In genomic region chrX:42558683-42559082, GRCm38 (mm10) we compare ENCODE assay signal across 30 mouse cellular contexts. TPM values are rescaled to one million over a fixed set of nuclear protein-coding genes. Genes with fewer than 3 reads are reported as not detected.
DNase-seq lines count a peak whose midpoint lies in the region; ATAC-seq and TF ChIP-seq lines count a peak whose summit lies in the region.
"Had no signal": no experiment of that assay in that cellular context is flagged by ENCODE, and none has a peak within 500 bp of the region (broad histone marks: within the 10 kb centered on the region; RNA-seq: fewer than 3 reads in every experiment).

No protein-coding gene starts in this region.

- WGBS in thymus, adult 2 months: 78% methylated on average over 4 of the region's 4 CpGs

- peak; percentile 73 for ATAC-seq in frontal cortex, adult (ENCODE audit: low TSS enrichment)
- ATAC-seq: hindbrain, embryonic 16.5 days; intestine, embryonic 15.5 days had no signal

- H3K4me1 ChIP-seq in thymus, adult 2 months (replicated peaks; ENCODE audit: control insufficient read depth, insufficient read depth, low read length): peaks cover 9% of the 10 kb centered on the region
- H3K4me1 ChIP-seq: embryonic facial prominence, embryonic 13.5 days; hindbrain, embryonic 10.5 days; intestine, embryonic 15.5 days; limb, embryonic 12.5 days; liver, embryonic 15.5 days; lung, embryonic 15.5 days; midbrain, embryonic 12.5 days; neural tube, embryonic 15.5 days had no signal

- H3K36me3 ChIP-seq in thymus, adult 2 months (ENCODE audit: control insufficient read depth, insufficient read depth, low read length): no peaks in the 10 kb centered on the region
- H3K36me3 ChIP-seq: embryonic facial prominence, embryonic 13.5 days; hindbrain, embryonic 10.5 days; intestine, embryonic 15.5 days; limb, embryonic 12.5 days; liver, embryonic 15.5 days; lung, embryonic 15.5 days; midbrain, embryonic 12.5 days; neural tube, embryonic 15.5 days had no signal

- DNase-seq in frontal cortex, postnatal 10 days (ENCODE audit: low spot score in 2 of 2): no peak
- DNase-seq in layer of hippocampus, adult 2 months (ENCODE audit: low spot score in 2 of 2): no peak
- DNase-seq in layer of hippocampus, postnatal 25 days (ENCODE audit: extremely low spot score in 1 of 2, low spot score in 1 of 2): no peak
- peak; percentile 51 for DNase-seq in brain, adult 2 months (ENCODE audit: low read depth, low spot score)
- peak; percentile 43 for DNase-seq in brain, embryonic 14.5 days (ENCODE audit: low read depth)
- DNase-seq in thymus, adult 2 months: no peak
- DNase-seq: adrenal gland, postnatal 36 days; B cell, adult 2 months; cerebellum, adult 9-10 months; gastrocnemius, postnatal 14 days; heart, postnatal 14 days; kidney, postnatal 4 days; lung, postnatal 36 days; retina, postnatal 1 day; right cerebral cortex, postnatal 14 days; thymus, postnatal 25 days had no signal

- TF ChIP-seq CTCF in layer of hippocampus, adult 2 months (conservative IDR thresholded peaks at IDR 0.05): peak; percentile 50
- no peak for TF ChIP-seq CTCF in brain, embryonic 14.5 days (IDR thresholded peaks at IDR 0.05; ENCODE audit: borderline replicate concordance, extremely low read depth, insufficient read depth, insufficient read length)
- TF ChIP-seq CTCF in thymus, adult 2 months (IDR thresholded peaks at IDR 0.05; ENCODE audit: borderline replicate concordance, control insufficient read depth, extremely low read depth, insufficient read depth, low read length, poor library complexity): no peak

- TF ChIP-seq POLR2A in brain, embryonic 14.5 days (IDR thresholded peaks at IDR 0.05; ENCODE audit: borderline replicate concordance, extremely low read depth, insufficient read depth, insufficient read length, poor library complexity, severe bottlenecking): no peak
- TF ChIP-seq POLR2A in thymus, adult 2 months (IDR thresholded peaks at IDR 0.05; ENCODE audit: control insufficient read depth, extremely low read depth, insufficient read depth, low read length, poor library complexity): no peak

- no peak overlapping the region for H3K4me3 ChIP-seq in layer of hippocampus, adult 2 months
- no peak overlapping the region for H3K4me3 ChIP-seq in thymus, adult 2 months (ENCODE audit: control insufficient read depth, insufficient read depth, low read length)
- H3K4me3 ChIP-seq: embryonic facial prominence, embryonic 13.5 days; hindbrain, embryonic 10.5 days; intestine, embryonic 15.5 days; limb, embryonic 12.5 days; liver, embryonic 15.5 days; lung, embryonic 15.5 days; midbrain, embryonic 12.5 days; neural tube, embryonic 15.5 days had no signal

- no peaks in the 10 kb centered on the region for H3K27me3 ChIP-seq in thymus, adult 2 months (ENCODE audit: control insufficient read depth, insufficient read depth, low read length)
- H3K27me3 ChIP-seq: intestine, embryonic 15.5 days; limb, embryonic 12.5 days; liver, embryonic 15.5 days; lung, embryonic 15.5 days; midbrain, embryonic 12.5 days; neural tube, embryonic 15.5 days had no signal

- no peak overlapping the region for H3K27ac ChIP-seq in layer of hippocampus, adult 2 months
- H3K27ac ChIP-seq in thymus, adult 2 months (ENCODE audit: control insufficient read depth, insufficient read depth, low read length): no peak overlapping the region
- H3K27ac ChIP-seq: embryonic facial prominence, embryonic 13.5 days; hindbrain, embryonic 10.5 days; intestine, embryonic 15.5 days; limb, embryonic 12.5 days; liver, embryonic 15.5 days; lung, embryonic 15.5 days; midbrain, embryonic 12.5 days; neural tube, embryonic 15.5 days had no signal

RNA-seq across cellular contexts. Expression of gene Sh2d1a, which starts 56.4 kb away (rescaled TPM):
- not detected for total RNA-seq in layer of hippocampus, adult 2 months (2021)
- not detected for total RNA-seq in layer of hippocampus, postnatal 25 days (2021)
- polyA plus RNA-seq in brain, embryonic 14.5 days (2012; rRNA removed): 0.04 and 0.15 TPM in 2 replicates
- polyA plus RNA-seq in thymus, adult 2 months (2012; rRNA removed): 102 and 114 TPM in 2 replicates
- total RNA-seq: adrenal gland, adult 18-20 months; adrenal gland, postnatal 36 days; gastrocnemius, postnatal 14 days; granulocyte monocyte progenitor cell, adult 5-6 weeks; left cerebral cortex, postnatal 25 days had no signal
- polyA plus RNA-seq: heart, embryonic 14.5 days; liver, embryonic 15.5 days had no signal

Comparison
In these comparisons a context has a peak if more than half of its experiments do, and no peak if none do; other contexts are left out.
1. DNase-seq: peak in brain, adult 2 months (single experiment) and brain, embryonic 14.5 days (single experiment); none in frontal cortex, postnatal 10 days (0 of 2), layer of hippocampus, adult 2 months (0 of 2), layer of hippocampus, postnatal 25 days (0 of 2) and thymus, adult 2 months (single experiment).